Comparison of ENCODE assay signal across 13 mouse cellular contexts in the genomic region with DNA sequence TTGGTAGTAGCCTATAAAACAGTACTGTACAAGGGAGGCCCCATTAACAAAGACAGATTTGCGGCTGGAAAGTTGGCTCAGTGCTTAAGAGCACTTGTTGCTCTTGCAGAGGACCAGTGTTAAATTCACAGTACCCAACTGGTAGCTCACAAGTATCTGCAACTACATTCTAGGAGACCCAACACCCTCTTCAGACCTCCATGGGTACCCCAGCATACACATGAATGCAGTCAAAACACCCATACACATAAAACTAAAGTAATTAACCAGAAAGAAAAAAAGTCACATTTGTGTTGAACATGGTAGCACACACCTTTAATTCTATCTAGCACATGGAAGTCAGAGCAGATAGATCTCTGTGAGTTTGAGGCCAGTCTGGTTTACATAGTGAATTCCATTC.
"Had no signal": no experiment of that assay in that cellular context is flagged by ENCODE, and none has a peak within 500 bp of the region (broad histone marks: within the 10 kb centered on the region; RNA-seq: fewer than 3 reads in every experiment).

No protein-coding gene starts in this region.

- H3K27ac ChIP-seq: liver, embryonic 13.5 days; midbrain, embryonic 12.5 days; neural tube, embryonic 13.5 days had no signal

- H3K4me3 ChIP-seq: liver, embryonic 13.5 days; midbrain, embryonic 12.5 days; neural tube, embryonic 13.5 days had no signal

- DNase-seq: kidney, postnatal 4 days; left cerebral cortex, postnatal 4 days; liver, embryonic 13.5 days; lung, adult 2 months; lung, postnatal 14 days; lung, postnatal 4 days; retina, postnatal 1 day; right cerebral cortex, postnatal 25 days; thymus, adult 18-20 months; thymus, postnatal 36 days had no signal

- H3K9ac ChIP-seq: liver, embryonic 13.5 days; midbrain, embryonic 12.5 days had no signal

- H3K4me2 ChIP-seq: liver, embryonic 13.5 days had no signal

- H3K36me3 ChIP-seq: liver, embryonic 13.5 days; midbrain, embryonic 12.5 days; neural tube, embryonic 13.5 days had no signal

- H3K4me1 ChIP-seq: liver, embryonic 13.5 days had no signal

- ATAC-seq: midbrain, embryonic 16.5 days had no signal

- H3K9me3 ChIP-seq: liver, embryonic 13.5 days; midbrain, embryonic 12.5 days; neural tube, embryonic 13.5 days had no signal
